Mouse (Mus musculus): ENCODE data around the gene H2-M10.3. TPM values are rescaled to one million over a fixed set of nuclear protein-coding genes. Genes with fewer than 3 reads are reported as not detected.
A peak's percentile ranks its signal among the peaks of the same experiment; 100 is the strongest.
"Not testable (repeated sequence)": the region's sequence is repeated elsewhere in the genome, so short reads cannot be mapped to it uniquely, and the experiment has no call there.

H2-M10.3 gene
- not detected for total RNA-seq (2021)
- not detected in 2 replicates for polyA plus RNA-seq (2012; rRNA removed)
- long read RNA-seq: 0 reads

DNA sequence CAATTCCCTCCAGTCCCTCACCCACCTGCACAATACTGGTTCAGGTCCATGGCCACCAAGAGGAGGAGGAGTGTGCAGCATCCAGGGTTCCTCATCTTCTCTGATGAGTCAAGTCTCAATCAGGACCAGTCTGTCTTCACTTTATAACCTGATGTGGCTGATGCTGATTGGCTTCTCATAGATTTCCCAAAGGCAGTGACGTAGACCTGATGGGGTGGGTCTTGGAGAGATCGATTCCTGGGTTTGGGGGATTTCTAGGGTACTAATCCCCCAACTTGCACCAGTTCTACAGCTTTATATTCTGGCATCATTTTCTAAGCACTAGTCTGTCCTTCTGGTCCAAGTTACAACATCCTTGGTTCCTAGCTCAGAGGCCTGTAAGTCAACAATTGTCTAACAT, at the start of gene H2-M10.3:
Gene H2-M10.3, minus strand, starts transcription at position 101 of the 400 bp plus-strand sequence.
- intact Hi-C loops (cut with DNase I); H3K27me3 ChIP-seq (ENCODE audit: control insufficient read depth, insufficient read depth, low read length); H3K4me1 ChIP-seq (ENCODE audit: control insufficient read depth, insufficient read depth, low read length); H3K79me2 ChIP-seq (replicated peaks; ENCODE audit: control insufficient read depth, insufficient read depth, low read length); H3K9ac ChIP-seq (ENCODE audit: low read depth, low read length); H3K27ac ChIP-seq; H3K4me3 ChIP-seq; H3K36me3 ChIP-seq (ENCODE audit: control insufficient read depth, insufficient read depth, low read length); DNase-seq: not testable (repeated sequence)
- 94% methylated on average over 2 of the region's 2 CpGs for WGBS

DNA sequence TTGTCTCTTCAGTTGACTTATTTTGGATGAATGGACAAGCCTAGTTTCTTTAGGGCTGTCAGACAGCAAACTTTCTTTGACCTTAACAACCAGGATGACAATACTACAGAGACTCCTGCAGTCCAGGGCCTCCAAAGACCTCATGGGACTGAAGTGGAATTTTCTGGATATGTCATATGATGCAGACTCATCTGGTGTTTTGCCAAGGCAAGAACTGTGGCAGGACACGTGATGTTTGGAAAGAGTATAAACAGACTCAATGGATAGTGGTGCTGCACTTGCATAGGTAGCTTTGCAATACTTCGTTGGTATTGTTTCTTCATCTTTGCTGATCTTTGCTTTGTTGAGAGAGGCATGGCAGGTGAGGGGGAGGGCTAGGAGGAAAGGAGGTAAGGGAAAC, 49.2 kb upstream of the H2-M10.3 start:
- WGBS: 38% methylated on average over 2 of the region's 2 CpGs
- intact Hi-C loops (cut with DNase I): no loop called here
- Histone ChIP-seq H3K4me1 (ENCODE audit: control insufficient read depth, insufficient read depth, low read length) (no peaks in the 10 kb centered on the region), H3K79me2 (replicated peaks; ENCODE audit: control insufficient read depth, insufficient read depth, low read length) (no peaks in the 10 kb centered on the region), H3K27me3 (ENCODE audit: control insufficient read depth, insufficient read depth, low read length) (no peaks in the 10 kb centered on the region), H3K9ac (ENCODE audit: low read depth, low read length) (no peak overlapping the region), H3K36me3 (ENCODE audit: control insufficient read depth, insufficient read depth, low read length) (no peaks in the 10 kb centered on the region), H3K4me3 (no peak overlapping the region), H3K27ac (no peak overlapping the region)
- TF ChIP-seq CTCF (IDR thresholded peaks at IDR 0.05): no peak
- no peak for TF ChIP-seq EP300 (IDR thresholded peaks at IDR 0.05; ENCODE audit: insufficient read depth, low read depth, low read length)
- TF ChIP-seq POLR2A (IDR thresholded peaks at IDR 0.05; ENCODE audit: insufficient read depth, low read depth, low read length): no peak
- DNase-seq: no peak

DNA sequence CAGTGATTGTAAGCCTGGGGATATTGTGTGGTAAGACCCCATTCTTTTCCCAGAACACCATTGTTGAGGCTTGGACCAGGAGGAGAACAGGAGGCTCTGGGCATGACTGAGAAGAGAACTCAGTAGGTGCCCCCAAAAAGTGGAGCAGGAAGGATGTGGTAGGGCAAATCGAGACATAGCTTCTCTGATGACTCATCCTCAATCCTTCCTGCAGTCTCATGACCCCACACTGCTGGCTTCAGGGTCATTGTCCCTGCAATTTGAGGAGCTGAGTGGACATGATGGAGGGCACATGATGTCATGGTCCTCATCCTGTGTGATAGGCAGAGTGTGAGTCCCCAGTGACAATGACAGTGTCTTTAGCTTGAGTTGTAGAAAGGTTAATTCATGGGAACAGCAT, 47.2 kb upstream of the H2-M10.3 start:
- Histone ChIP-seq H3K36me3 (ENCODE audit: control insufficient read depth, insufficient read depth, low read length) (no peaks in the 10 kb centered on the region), H3K27me3 (ENCODE audit: control insufficient read depth, insufficient read depth, low read length) (no peaks in the 10 kb centered on the region), H3K27ac (no peak overlapping the region), H3K4me1 (ENCODE audit: control insufficient read depth, insufficient read depth, low read length) (no peaks in the 10 kb centered on the region), H3K9ac (ENCODE audit: low read depth, low read length) (no peak overlapping the region), H3K79me2 (replicated peaks; ENCODE audit: control insufficient read depth, insufficient read depth, low read length) (no peaks in the 10 kb centered on the region), H3K4me3 (no peak overlapping the region)
- no peak for TF ChIP-seq POLR2A (IDR thresholded peaks at IDR 0.05; ENCODE audit: insufficient read depth, low read depth, low read length)
- TF ChIP-seq CTCF (IDR thresholded peaks at IDR 0.05): no peak
- no peak for TF ChIP-seq EP300 (IDR thresholded peaks at IDR 0.05; ENCODE audit: insufficient read depth, low read depth, low read length)
- 31% methylated on average over 1 of the region's 1 CpGs for WGBS
- intact Hi-C loops (cut with DNase I): no loop called here
- no peak for DNase-seq

DNA sequence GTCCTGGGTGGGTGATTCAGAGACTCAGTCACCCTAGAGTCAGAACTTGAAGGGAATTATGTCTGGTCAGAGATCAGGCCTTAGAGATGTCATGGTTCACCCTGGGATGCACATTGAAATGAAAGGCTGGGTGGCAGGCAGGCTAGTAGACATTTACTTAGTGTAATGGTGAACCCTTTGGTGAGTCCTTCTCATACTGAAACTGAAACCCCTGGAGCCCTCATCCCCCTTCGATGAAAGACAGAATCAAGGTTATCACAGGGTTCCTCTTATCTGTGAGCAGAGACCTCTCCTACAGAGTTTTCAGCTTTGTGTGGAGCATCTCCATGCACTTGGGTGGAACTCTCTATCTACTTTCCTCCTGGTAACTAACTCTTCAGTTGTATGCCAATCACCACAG, 46.1 kb upstream of the H2-M10.3 start:
- Histone ChIP-seq H3K4me1 (ENCODE audit: control insufficient read depth, insufficient read depth, low read length) (no peaks in the 10 kb centered on the region), H3K36me3 (ENCODE audit: control insufficient read depth, insufficient read depth, low read length) (no peaks in the 10 kb centered on the region), H3K79me2 (replicated peaks; ENCODE audit: control insufficient read depth, insufficient read depth, low read length) (no peaks in the 10 kb centered on the region), H3K4me3 (no peak overlapping the region), H3K27ac (no peak overlapping the region), H3K27me3 (ENCODE audit: control insufficient read depth, insufficient read depth, low read length) (no peaks in the 10 kb centered on the region), H3K9ac (ENCODE audit: low read depth, low read length) (no peak overlapping the region)
- 67% methylated on average over 1 of the region's 1 CpGs for WGBS
- no peak for DNase-seq
- intact Hi-C loops (cut with DNase I): no loop called here
- TF ChIP-seq CTCF (IDR thresholded peaks at IDR 0.05): no peak
- no peak for TF ChIP-seq EP300 (IDR thresholded peaks at IDR 0.05; ENCODE audit: insufficient read depth, low read depth, low read length)
- TF ChIP-seq POLR2A (IDR thresholded peaks at IDR 0.05; ENCODE audit: insufficient read depth, low read depth, low read length): no peak

DNA sequence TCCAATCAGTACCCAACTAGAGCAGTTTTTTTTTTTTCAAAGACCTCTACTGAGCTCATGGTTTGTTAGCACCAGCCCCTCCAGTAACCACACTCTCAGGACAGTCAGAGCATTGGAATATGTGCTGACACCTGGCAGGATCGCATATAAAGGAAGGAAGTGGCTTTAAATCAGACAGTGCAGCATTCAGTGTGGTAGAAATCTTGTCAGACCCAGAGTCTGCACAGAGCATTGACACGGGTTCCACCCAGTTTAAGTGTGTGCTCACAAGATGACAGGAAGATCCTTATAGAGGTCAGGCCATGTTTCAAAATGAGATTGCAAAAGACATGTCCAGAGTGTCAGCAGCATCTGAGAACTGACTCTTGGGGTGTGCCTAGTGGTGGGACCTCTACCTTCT, 21.7 kb upstream of the H2-M10.3 start:
- no peak overlapping the region for H3K9ac ChIP-seq (ENCODE audit: low read depth, low read length)
- DNase-seq: no peak
- no peaks in the 10 kb centered on the region for H3K36me3 ChIP-seq (ENCODE audit: control insufficient read depth, insufficient read depth, low read length)
- no peaks in the 10 kb centered on the region for H3K4me1 ChIP-seq (ENCODE audit: control insufficient read depth, insufficient read depth, low read length)
- TF ChIP-seq EP300 (IDR thresholded peaks at IDR 0.05; ENCODE audit: insufficient read depth, low read depth, low read length) (no peak), CTCF (IDR thresholded peaks at IDR 0.05) (no peak), POLR2A (IDR thresholded peaks at IDR 0.05; ENCODE audit: insufficient read depth, low read depth, low read length) (no peak)
- intact Hi-C loops (cut with DNase I): no loop called here
- H3K27ac ChIP-seq: no peak overlapping the region
- H3K4me3 ChIP-seq: no peak overlapping the region
- no peaks in the 10 kb centered on the region for H3K79me2 ChIP-seq (replicated peaks; ENCODE audit: control insufficient read depth, insufficient read depth, low read length)
- WGBS: 59% methylated on average over 2 of the region's 2 CpGs
- H3K27me3 ChIP-seq (ENCODE audit: control insufficient read depth, insufficient read depth, low read length): no peaks in the 10 kb centered on the region

DNA sequence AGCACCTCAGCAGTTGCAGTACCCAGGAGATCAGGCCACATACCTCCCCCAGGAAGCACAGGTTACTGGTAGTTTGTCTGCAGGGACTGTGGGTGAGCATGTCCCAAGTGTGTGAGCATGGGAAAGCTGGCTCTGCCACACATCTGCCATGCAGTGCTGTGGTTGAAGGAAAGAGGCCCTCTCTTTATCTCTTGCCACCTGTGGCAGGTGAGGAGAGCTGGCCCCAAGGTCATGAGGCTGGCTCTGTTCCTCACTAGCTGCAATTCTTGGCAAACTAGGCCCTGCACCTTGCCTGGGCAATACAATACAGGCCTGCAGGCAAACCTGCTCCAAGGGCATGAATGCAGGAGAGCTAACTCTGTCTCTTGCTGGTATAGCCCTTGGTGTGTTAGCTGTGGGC, 5.8 kb downstream of the H2-M10.3 start:
- H3K9ac ChIP-seq (ENCODE audit: low read depth, low read length); H3K36me3 ChIP-seq (ENCODE audit: control insufficient read depth, insufficient read depth, low read length); H3K27me3 ChIP-seq (ENCODE audit: control insufficient read depth, insufficient read depth, low read length); H3K4me1 ChIP-seq (ENCODE audit: control insufficient read depth, insufficient read depth, low read length); DNase-seq; H3K4me3 ChIP-seq; intact Hi-C loops (cut with DNase I); H3K27ac ChIP-seq; H3K79me2 ChIP-seq (replicated peaks; ENCODE audit: control insufficient read depth, insufficient read depth, low read length): not testable (repeated sequence)

DNA sequence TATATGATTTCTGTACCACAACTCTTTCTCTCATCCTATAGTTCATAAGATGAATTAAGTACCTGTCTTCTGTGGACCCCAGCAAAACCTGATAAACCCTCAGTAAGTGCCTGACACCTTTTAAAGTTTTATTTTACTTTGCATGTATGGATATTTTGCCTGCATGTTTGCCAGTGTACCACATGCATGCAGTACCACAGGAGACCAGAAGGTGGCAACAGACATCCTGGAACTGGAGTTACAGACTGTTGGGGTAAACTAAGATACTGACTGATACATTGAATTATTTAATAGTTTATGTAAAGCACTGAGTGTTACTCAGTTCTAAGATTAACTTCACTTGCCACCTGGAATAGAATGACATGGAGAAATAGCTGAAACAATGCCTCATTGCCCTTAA, 10.7 kb downstream of the H2-M10.3 start:
- H3K27me3 ChIP-seq (ENCODE audit: control insufficient read depth, insufficient read depth, low read length); H3K27ac ChIP-seq; H3K79me2 ChIP-seq (replicated peaks; ENCODE audit: control insufficient read depth, insufficient read depth, low read length); H3K9ac ChIP-seq (ENCODE audit: low read depth, low read length); H3K36me3 ChIP-seq (ENCODE audit: control insufficient read depth, insufficient read depth, low read length); H3K4me3 ChIP-seq; H3K4me1 ChIP-seq (ENCODE audit: control insufficient read depth, insufficient read depth, low read length): not testable (repeated sequence)
- peak; percentile 89 for TF ChIP-seq CTCF (IDR thresholded peaks at IDR 0.05)
- intact Hi-C loops (cut with DNase I): loop anchor here (2.0 to 5.0 kb wide), 2 partner anchors 370 to 431 kb away; no protein-coding TSS in a partner anchor
- peak in 1 of 2 experiments; percentile 35 for DNase-seq

Data from heart, adult 2 months (tissue).